Mouse (Mus musculus) mouse embryonic stem cell (cell line): Measurements from ENCODE around the gene Tmem140.

Experiments
- in situ Hi-C, 2 experiments: fragments of 300-500 bp; cut with MboI; formaldehyde crosslinking; loops; 1 replicate in 1 of 2; 3 replicates in 1 of 2; pipeline ENCODE4 v1.14.3; 2019 to 2020; ENCODE audit warnings: low sequenced_read_pairs in 2 of 2, low pct_unique_long_range_greater_than_20kb in 1 of 2, mixed read lengths in 1 of 2; ENCODE audit not compliant: unreplicated experiment in 1 of 2

Tmem140 gene

DNA sequence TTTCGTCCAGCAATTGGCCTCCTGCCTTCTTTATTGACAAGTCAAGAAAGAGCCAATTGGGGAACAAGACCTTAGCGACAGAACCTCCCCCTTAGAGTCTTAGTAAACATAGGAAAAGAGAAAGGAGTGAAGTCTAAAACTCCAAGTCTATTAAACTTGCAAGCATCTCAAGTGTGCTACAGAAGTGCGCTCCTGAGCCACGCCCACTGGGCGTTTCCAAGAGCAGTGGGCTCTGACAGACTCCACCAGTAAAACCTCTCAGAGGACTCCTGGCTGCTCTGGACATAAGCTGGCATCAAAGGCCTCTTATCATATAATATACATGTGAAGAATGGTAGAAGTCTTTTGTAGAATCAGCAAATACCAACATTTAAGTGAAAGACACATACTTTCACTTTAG, 40.5 kb downstream of the Tmem140 start:
- in situ Hi-C loops: loop anchor here in 1 of 2 experiments (25.0 kb wide), 1 partner anchor 391 kb away; no protein-coding TSS in a partner anchor

DNA sequence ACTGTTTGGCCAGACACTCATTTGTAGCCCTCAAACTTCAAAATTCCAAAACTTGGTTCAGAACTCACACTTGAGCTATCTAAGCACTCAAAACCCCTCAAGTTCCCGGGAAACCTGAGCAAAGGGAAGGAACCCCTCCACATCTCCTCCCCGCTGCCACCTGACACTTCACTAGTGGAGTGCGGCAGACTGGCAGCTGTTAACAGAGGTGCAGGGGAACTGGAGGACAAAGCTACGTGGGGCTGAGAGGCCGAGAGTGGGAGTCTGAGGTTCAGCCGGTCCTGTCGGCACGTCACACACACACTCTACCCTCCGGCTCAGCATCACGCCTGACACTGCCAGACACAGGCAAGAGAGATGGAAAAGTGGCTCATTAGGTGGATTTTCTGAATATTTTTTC, 40.9 kb downstream of the Tmem140 start:
- in situ Hi-C loops: loop anchor here in 1 of 2 experiments (25.0 kb wide), 1 partner anchor 392 kb away; no protein-coding TSS in a partner anchor

DNA sequence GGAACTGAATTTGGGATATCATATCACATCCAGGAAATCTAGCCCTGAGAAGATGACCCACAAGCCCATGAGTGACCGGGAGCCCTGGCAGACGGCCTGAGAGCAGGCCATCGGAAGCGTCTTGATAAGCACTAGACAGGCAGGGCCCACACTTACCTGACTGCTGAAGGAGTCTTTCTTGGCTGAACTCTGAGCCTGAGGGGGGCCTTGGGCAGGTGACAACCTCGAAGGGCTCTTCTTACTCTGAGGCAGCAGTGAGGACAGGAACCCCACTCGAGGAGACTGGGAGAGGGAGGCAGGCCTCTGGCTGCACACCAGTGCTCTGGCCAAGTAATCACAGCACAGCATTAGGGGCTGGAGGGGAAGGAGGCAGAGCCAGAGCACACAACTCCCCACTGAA, 41.4 kb downstream of the Tmem140 start:
- in situ Hi-C loops: loop anchor here in 1 of 2 experiments (25.0 kb wide), 1 partner anchor 392 kb away; no protein-coding TSS in a partner anchor

DNA sequence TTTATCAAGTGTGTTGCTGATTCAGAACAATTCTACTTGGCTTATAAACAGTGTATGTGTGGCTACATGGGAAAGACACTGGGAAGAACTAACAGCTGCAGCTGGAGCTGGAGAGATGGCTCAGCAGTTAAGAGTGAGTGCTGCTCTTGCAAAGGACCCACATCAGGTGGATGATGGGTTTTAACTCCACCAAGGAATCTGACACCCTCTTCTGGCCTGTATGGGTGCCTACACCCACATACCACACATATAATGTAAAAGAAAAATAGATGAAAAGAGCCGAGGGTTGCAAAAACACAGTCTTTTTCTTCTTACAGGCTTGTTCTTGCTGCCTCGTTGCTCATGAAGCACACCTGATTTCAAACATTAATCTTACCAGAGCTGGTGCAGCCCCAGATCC, 43.2 kb downstream of the Tmem140 start:
- in situ Hi-C loops: loop anchor here in 1 of 2 experiments (25.0 kb wide), 1 partner anchor 394 kb away; no protein-coding TSS in a partner anchor

DNA sequence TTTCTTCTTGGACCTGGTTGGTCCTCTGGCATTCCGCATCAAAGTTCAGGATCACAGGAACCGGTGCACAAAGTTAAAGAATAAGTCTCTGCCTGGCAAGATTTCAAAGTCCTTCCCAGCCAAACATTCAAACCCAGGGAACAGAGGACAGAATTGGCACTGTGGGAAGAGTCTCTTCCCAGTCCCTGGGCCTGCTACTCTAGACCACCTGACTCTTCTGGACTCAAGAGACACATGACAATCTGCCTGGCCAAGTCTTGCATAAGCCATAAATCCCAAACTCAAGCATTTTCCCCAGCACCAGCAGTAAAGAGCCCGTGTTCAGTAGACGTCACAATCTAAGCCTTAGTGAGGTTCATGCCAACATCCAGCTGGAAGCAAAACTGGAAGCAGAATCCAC, 43.7 kb downstream of the Tmem140 start:
- in situ Hi-C loops: loop anchor here in 1 of 2 experiments (25.0 kb wide), 1 partner anchor 394 kb away; no protein-coding TSS in a partner anchor

DNA sequence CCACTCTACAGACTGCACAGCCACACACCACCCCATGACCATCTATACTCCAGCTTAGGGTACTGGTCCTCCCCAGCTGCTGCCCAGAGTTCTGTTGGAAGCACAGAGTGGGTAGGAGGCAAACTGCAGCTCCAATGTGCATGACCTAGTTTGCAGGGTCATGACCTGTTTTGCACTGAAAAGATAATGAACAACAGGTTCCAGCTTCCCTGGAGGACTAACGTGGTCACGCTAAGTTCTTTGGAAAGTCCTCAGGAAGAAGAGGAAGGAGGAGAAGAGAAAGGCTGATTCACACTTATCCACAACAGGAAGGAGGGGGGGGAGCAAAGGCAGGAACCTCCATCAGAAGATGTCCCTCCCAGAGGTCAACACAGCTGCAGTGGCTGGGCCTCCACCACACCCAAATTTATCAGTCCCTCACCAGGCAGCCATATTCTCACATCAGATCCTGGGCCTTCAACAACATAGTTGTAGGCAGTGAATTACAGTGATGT, 44.2 kb downstream of the Tmem140 start:
- in situ Hi-C loops: loop anchor here in 1 of 2 experiments (25.0 kb wide), 1 partner anchor 395 kb away; no protein-coding TSS in a partner anchor

DNA sequence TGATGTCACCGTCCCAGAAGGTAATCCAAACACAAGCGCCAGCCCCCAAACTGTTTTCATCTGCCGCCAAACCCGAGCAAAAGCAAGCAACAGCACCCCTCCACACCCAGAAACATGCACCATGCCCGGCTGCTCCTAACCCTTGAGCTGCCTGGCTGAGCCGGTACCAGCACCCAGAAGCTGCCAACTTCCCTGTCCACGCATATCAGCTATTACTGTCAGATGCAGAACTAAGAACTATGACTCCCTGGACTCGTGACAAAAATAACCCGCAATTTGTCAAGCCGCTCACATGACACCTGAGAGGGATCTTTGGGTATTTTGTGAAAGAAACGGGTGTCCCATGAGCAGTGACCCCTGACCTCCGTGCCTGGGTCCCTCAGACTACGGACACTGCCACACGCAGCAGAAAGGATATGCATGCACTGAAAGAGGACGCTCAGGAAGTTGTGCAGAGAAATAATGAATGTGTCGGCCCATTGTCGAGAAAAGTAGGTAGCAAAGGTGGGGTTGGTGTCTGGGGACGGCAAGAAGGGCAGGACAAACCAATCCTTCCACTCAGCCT, 44.8 kb downstream of the Tmem140 start:
- in situ Hi-C loops: loop anchor here in 1 of 2 experiments (25.0 kb wide), 1 partner anchor 395 kb away; no protein-coding TSS in a partner anchor

DNA sequence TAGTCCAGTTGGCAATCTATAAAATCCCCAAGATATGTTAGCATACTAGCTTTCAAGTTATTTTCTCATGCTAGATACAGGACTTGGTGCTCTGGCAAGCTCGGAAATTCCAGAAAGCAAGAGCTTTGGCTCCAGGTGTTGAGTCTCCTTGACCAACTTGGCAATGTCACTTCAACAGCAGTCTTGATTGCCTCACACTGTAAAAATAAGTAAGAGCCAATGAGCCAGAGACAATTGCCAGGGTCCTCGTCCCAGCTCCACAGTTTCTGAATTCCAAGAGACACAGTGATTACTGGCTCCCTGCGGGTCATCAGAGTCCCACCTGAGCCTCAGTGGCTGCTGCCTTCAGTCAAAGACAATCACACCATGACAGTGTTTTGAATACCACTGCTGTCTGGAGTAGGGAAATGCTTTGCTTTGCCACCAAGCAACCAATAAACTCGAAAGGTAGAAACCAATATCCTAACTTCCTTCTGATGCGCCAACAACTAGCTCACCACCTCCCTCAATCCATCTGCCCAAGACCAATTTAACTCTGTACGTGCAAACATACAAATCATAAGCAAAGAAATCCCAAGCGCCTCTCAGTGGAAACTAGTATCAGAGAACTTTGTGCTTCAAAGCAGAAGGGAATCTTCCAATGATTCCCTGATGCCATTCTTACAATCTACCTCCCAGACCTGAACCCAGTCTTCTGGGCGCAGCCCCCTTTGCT, 46.8 kb downstream of the Tmem140 start:
- in situ Hi-C loops: loop anchor here in 1 of 2 experiments (25.0 kb wide), 1 partner anchor 397 kb away; no protein-coding TSS in a partner anchor

DNA sequence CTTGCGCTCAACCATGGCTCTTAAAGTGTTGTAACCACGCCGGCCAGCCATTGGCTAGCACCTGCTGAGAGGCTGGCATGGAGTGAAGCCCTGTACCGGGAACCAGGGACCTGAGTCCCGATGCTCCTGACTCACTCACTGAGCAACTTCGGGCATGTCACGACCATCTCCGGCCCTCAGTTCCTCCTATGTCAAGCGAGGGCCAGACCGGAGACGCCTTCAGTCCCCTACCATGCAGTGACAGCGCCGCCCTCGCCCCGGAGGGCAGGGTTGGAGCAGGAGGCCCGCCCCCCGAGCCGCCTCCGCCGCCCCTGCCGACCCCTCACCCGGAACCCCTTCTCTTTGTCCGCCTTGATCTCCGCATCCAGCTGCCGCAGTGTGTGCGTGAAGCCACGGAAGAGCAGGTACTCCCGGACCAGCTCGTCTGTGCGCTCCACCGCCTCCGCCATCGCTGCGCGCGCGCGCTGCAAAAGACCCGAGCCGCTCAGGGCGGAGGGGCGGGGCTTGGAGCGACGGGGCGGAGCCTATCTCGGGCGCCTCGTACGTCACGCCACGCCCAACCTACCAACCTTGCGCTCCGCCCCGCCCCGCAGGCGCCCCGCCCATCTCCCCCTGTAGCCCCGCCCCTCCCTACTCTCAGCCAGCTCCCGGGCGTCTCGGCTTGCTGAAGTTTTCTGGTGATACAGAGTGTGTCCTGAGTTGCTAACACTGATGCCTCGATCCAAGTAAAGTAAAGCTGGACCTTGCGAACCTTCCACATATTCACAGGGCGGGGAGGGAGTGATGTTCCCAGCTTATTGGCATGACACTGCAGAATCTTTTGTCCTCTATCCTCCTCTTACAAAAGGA, 47.6 kb downstream of the Tmem140 start, which contains the start of gene Wdr91:
Gene Wdr91 (minus strand): TSS at position 506 of the 849 bp plus-strand sequence.
- in situ Hi-C loops: loop anchor here in 1 of 2 experiments (25.0 kb wide), 1 partner anchor 398 kb away; no protein-coding TSS in a partner anchor

DNA sequence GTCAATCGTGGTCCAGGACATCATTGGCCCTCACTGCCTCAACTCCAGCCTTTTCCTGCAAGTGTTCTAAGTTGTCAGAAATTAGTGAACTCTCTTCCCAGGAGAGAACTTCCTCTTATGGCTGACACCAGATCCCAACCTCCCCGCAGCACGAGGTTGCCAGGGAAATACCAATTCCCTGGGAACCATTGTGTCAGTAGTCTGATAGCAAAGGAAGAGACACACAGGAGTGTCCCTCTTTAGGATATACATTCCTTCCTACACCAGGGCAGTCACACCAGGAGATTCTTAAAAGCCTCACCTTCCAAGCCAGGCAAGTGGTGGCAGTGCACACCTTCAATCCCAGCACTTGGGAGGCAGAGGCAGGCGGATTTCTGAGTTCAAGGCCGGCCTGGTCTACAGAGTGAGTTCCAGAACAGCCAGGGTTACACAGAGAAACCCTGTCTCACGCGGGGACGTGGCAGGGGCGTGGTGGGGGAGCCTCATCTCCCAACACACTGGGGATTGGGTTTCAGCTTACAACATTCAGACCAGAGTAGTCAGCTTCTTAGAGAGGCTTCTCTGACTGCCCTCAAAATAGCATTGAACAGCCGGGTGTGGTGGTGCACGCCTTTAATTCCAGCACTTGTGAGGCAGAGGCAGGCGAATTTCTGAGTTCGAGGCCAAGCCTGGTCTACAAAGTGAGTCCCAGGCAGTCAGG, 50.5 kb downstream of the Tmem140 start:
- in situ Hi-C loops: loop anchor here in 1 of 2 experiments (25.0 kb wide), 1 partner anchor 401 kb away; no protein-coding TSS in a partner anchor

DNA sequence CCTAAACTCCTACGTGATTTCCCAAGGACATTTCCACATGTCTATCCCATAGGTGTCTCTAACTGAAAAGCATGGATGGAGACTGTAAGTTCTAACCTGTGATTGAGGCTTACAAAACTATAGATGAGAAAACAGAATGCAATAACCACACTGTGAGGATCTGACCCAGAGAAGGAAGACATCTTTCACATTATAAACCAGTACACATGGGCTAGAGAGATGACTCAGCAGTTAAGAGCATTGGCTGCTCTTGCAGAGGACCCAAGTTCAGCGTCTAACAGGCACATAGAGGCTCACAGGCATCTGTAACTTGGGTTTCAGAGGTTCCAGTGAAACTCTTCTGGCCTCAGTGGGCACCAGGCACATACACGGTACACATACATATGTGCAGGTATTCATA, 51.5 kb downstream of the Tmem140 start:
- in situ Hi-C loops: loop anchor here in 1 of 2 experiments (25.0 kb wide), 1 partner anchor 402 kb away; no protein-coding TSS in a partner anchor

DNA sequence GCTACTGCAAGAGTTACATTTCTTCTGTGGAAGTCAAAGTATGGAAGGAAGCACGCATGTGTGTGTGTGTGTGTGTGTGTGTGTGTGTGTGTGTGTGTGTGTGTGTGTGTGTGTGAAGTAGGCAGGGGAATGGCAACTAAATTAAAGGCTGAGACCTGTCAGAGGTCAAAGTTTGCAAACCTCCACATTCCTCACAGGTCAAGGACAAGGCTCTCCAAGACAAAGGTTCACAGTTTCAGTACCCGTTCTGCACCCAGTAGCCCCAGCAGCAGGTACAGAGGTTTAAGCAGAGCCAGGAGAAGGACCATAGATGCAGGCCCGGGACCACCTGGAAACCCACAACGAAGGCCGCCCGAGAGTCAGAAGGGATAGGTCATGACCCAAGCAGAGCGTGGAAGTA, 56.2 kb downstream of the Tmem140 start:
- in situ Hi-C loops: loop anchor here in 1 of 2 experiments (25.0 kb wide), 1 partner anchor 407 kb away; no protein-coding TSS in a partner anchor

DNA sequence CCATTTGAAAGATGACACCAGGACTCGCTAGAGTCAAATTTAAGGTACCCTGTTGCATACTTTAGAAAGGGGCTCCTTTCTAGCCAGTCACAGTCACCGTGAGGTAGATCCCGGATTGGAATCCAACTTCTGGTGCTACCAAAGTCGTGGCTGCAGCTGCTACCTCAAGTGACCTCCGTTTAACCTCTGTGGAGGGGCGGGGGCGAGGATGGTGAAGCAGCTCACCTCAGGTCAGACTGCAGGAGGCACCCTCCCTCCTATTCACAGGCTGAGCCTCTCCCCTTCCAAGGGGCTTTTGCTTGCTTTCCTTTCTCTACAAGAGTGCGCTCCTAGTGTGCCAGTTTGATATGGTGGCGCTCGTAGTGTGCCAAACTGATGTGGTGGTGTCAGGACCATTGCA, 57.0 kb downstream of the Tmem140 start, which contains the start of gene Stra8:
Gene Stra8 (plus strand): TSS at position 208 of the 400 bp plus-strand sequence.
- in situ Hi-C loops: loop anchor here in 1 of 2 experiments (10.0 to 25.0 kb wide), 2 partner anchors 145 to 408 kb away; no protein-coding TSS in a partner anchor

DNA sequence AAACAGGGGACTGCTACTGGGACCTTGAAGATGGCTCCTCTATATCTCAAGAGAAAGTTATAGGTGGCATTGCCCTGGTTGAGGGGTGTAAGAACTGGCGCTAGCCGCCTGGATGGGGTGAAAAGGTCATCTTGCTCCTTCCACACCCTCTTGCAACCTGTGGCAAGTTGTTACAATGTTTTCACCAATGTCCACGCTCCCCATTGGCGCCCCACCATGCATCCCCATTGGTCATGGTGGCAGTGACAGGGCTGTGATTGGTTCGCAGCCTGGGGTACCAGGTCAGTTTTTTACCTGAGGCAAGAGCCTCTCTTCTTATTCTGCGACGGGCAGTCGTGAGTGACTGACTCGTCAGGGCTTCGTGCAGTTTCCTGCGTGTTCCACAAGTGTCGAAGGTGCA, 57.7 kb downstream of the Tmem140 start:
- in situ Hi-C loops: loop anchor here in 1 of 2 experiments (10.0 to 25.0 kb wide), 2 partner anchors 146 to 408 kb away; no protein-coding TSS in a partner anchor

DNA sequence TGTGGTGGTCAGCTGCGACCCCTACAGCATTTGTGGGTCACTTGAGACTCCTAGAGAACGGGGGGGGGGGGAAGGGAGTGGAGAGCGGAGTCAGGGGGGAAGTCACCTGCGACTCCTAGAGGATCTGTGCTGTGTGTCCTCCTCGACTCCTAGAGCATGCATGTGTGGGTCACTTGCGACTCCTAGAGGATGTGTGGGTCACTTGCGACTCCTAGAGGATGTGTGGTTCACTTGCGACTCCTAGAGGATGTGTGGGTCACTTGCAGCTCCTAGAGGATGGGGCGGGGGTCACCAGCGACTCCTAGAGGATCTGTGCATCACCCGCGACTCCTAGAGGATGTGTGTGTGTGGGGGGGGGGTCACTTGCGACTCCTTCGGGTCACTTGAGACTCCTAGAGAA, 59.0 kb downstream of the Tmem140 start:
- in situ Hi-C loops: loop anchor here in 1 of 2 experiments (10.0 to 25.0 kb wide), 2 partner anchors 147 to 410 kb away; no protein-coding TSS in a partner anchor
